Mouse (Mus musculus): ENCODE results near the gene Pck2.

Gene Pck2

DNA sequence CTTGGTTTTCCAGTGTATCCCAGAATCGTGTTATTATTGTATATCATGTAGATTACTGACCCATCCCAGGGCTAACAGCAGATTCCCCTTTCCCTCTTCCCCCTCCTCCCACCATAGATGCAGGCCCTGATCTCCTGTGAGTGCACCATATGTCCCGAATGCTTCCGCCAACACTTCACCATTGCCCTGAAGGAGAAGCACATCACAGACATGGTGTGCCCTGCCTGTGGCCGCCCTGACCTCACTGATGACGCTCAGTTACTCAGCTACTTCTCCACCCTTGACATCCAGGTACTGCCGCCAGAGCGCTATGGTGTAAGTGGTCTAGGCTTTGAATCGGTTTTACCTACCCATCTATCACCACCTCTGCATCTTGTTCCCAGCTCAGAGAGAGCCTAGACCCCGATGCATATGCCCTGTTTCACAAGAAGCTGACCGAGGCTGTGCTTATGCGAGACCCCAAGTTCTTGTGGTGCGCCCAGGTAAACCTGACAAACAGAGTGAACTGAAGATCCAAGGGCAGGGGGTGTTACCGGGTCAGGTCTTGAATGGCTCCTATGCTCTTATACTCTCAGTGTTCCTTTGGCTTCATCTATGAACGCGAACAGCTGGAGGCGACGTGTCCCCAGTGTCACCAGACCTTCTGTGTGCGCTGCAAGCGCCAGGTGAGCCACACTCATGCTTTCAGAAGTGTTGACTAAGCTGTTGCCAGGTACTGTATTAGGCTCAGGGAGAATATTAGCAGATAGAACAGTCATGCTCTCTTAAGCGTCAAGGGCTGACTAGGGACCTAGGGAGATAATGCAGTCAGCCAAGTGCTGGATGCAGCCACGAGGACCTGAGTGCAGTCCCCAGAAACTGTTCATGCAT lies 58.7 kb downstream of the Pck2 start:
- in situ Hi-C loops (cut with MseI, MboI) = no loop called here
